Mouse (Mus musculus): ENCODE measurements around the gene Rpl10.

GRCm38 (mm10) chrX:74273422-74274322 lies 3.1 kb downstream of the Rpl10 start:
- TF ChIP-seq CTCF (IDR thresholded peaks at IDR 0.05; ENCODE audit: control insufficient read depth, insufficient read depth, insufficient replicate concordance, low read depth, low read length) (no peak), POLR2A (IDR thresholded peaks at IDR 0.05; ENCODE audit: control insufficient read depth, low read depth, low read length) (no peak)
